Mouse (Mus musculus) liver, postnatal 0 days (tissue): ENCODE measurements around the gene Sh3tc1.

Experiments used
- CTCF ChIP-seq: sonication (generic); IDR thresholded peaks from 2 replicates; pipeline ENCODE4 v1.5.1; 2016; ENCODE audit warnings: antibody characterized with exemption, low read depth
- EP300 ChIP-seq: IDR thresholded peaks from 2 replicates; pipeline ENCODE4 v1.6.1; 2016; ENCODE audit warnings: antibody characterized with exemption, low read depth, mild to moderate bottlenecking

- TF ChIP-seq CTCF (no peak), EP300 (no peak)
Measured at GRCm38 (mm10) chr5:35788719-35789118, 48.9 kb upstream of the Sh3tc1 start.
